Mouse (Mus musculus): ENCODE measurements around the gene Gm3500. TPM values are rescaled to one million over a fixed set of nuclear protein-coding genes. Genes with fewer than 3 reads are reported as not detected.
"Not testable (repeated sequence)": the region's sequence is repeated elsewhere in the genome, so short reads cannot be mapped to it uniquely, and the experiment has no call there.

Gene Gm3500
- total RNA-seq (2021): under 1 TPM in 1 of 2 experiments, not detected in 1; 0.75 TPM

DNA sequence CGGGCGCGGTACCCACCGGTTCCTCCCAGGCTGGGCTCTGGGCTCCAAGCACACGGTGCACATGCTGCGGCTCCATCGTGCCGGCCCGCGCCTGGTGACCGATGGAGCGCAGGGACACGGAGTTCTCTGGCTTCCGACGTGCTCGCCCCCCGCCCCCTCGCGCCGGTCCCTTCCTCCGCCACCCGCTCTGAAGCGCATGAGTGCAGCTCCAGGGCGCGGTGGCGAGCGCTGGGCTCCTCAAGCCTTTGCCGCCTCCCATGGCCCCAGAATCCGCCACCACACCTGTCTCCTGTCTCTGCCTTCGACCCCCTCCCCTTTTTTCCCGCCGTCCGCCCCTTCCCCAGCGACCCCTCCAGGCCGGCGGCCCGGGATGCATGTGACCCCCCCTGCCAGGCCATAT, at the start of gene Gm3500:
TSS of gene Gm3500 (minus strand) at position 101 of the 400 bp plus-strand sequence.
- intact Hi-C loops (cut with DNase I); DNase-seq (ENCODE audit: extremely low spot score in 1 of 2, low spot score in 2 of 2): not testable (repeated sequence)

DNA sequence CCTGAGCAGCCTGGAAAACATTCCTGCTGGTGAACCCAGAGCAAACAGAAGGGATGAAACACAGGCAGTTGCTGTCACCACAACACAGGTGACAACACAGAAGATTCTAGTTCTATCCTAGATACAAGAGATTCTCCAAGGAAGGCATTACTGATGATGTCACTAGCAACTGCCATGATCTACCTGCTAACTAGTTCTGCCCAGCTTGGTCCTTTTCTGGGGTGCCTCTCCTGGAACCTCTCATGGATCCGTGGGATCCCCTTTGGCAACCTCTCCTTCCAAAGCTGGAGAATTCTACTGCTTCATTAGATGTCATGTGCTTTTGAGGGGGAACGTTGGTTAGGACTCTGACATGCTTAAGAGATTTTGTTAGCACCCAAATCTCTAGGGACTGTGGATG, 54.0 kb downstream of the Gm3500 start, which contains the start of gene Gm3542:
TSS of gene Gm3542 (minus strand) at position 101 of the 400 bp plus-strand sequence.
- intact Hi-C loops (cut with DNase I); DNase-seq (ENCODE audit: extremely low spot score in 1 of 2, low spot score in 2 of 2): not testable (repeated sequence)

Other genes with a start within 250 kb of the Gm3500 start
- gene Gm3317, start 224.5 kb downstream of the Gm3500 start, total RNA-seq (2021): not detected
- gene Gm8271, start 203.3 kb downstream of the Gm3500 start, total RNA-seq (2021): not detected
- gene Gm3526, start 128.5 kb downstream of the Gm3500 start, total RNA-seq (2021): not detected
- gene Gm3542, start 54.1 kb downstream of the Gm3500 start, total RNA-seq (2021): not detected
- gene Gm3194, start 66.4 kb upstream of the Gm3500 start, total RNA-seq (2021): 1 to 10 TPM; 4.3 to 7.2 TPM
- not detected for gene Gm8246, start 88.8 kb upstream of the Gm3500 start, total RNA-seq (2021)
- gene Gm3187, start 95.2 kb upstream of the Gm3500 start, total RNA-seq (2021): not detected
- gene Gm3488, start 112.6 kb upstream of the Gm3500 start, total RNA-seq (2021): 1 to 10 TPM; 4.0 to 4.7 TPM
- gene Gm3532, start 149.4 kb upstream of the Gm3500 start, total RNA-seq (2021): not detected
- gene Gm8265, start 244.0 kb upstream of the Gm3500 start, total RNA-seq (2021): 1 to 10 TPM in 1 of 2 experiments, not detected in 1; 1.2 TPM